Mouse (Mus musculus) C2C12 (cell line): ENCODE data around the gene Ociad1. TPM values are rescaled to one million over a fixed set of nuclear protein-coding genes. Genes with fewer than 3 reads are reported as not detected.

Experiments
- H3K27me3 ChIP-seq: one replicate; pipeline ENCODE4 v1.6.1; 2011; ENCODE audit not compliant: control insufficient read depth, insufficient read depth, insufficient read length
- H3K36me3 ChIP-seq: one replicate; pipeline ENCODE4 v1.6.1; 2011; ENCODE audit not compliant: control insufficient read depth, insufficient read depth
- H3K4me3 ChIP-seq: one replicate; pipeline ENCODE4 v1.5.1; 2011; ENCODE audit warnings: mild to moderate bottlenecking, control low read depth; ENCODE audit not compliant: poor library complexity, insufficient read depth, severe bottlenecking
- H3K79me2 ChIP-seq: one replicate; pipeline ENCODE4 v1.6.1; 2011; ENCODE audit not compliant: control insufficient read depth, insufficient read depth
- H3K79me3 ChIP-seq: one replicate; pipeline ENCODE4 v1.6.1; 2011; ENCODE audit warnings: low read depth, control low read depth
- H3ac ChIP-seq: one replicate; pipeline ENCODE3; 2011; ENCODE audit warnings: low read depth; ENCODE audit not compliant: control insufficient read depth, insufficient read length
- CEBPB ChIP-seq: IDR thresholded peaks from one replicate; pipeline ENCODE4 v1.6.1; 2011; ENCODE audit warnings: low read depth, mild to moderate bottlenecking, control low read depth, moderate library complexity
- CTCF ChIP-seq: IDR thresholded peaks from one replicate; pipeline ENCODE4 v1.5.1; 2011; ENCODE audit not compliant: control insufficient read depth, insufficient read depth, insufficient read length
- FOSL1 ChIP-seq: IDR thresholded peaks from one replicate; pipeline ENCODE4 v1.8.0; 2011; ENCODE audit warnings: mild to moderate bottlenecking, low read length; ENCODE audit not compliant: poor library complexity, insufficient read depth, severe bottlenecking
- MAX ChIP-seq: IDR thresholded peaks from one replicate; pipeline ENCODE4 v1.6.1; 2011; ENCODE audit warnings: mild to moderate bottlenecking, control low read depth
- MYOD1 ChIP-seq: IDR thresholded peaks from one replicate; pipeline ENCODE4 v1.6.1; 2011; ENCODE audit warnings: low read depth; ENCODE audit not compliant: control insufficient read depth, insufficient read length
- MYOG ChIP-seq: IDR thresholded peaks from one replicate; pipeline ENCODE4 v1.6.1; 2011; ENCODE audit not compliant: control insufficient read depth, insufficient read length; ENCODE audit errors: extremely low read depth
- USF1 ChIP-seq: IDR thresholded peaks from one replicate; pipeline ENCODE4 v1.6.1; 2011; ENCODE audit warnings: low read depth, mild to moderate bottlenecking, control low read depth, moderate library complexity
- polyA plus RNA-seq: library from polyadenylated mRNA; unstranded; fragments of >200 nt; fragmentation: generic; extraction: Trizol; gene quantifications from one replicate; pipeline ENCODE4 v1.2.1, GENCODE M21; 2012; ENCODE audit warnings: missing spikeins

Gene Ociad1
- polyA plus RNA-seq, 1 experiment: 142 TPM

GRCm38 (mm10) chr5:73339779-73340722 is 47.5 kb downstream of the Ociad1 start:
- Histone ChIP-seq H3K36me3 (no peaks in the 10 kb centered on the region), H3K4me3 (no peak overlapping the region), H3K79me3 (no peaks in the 10 kb centered on the region), H3K27me3 (no peaks in the 10 kb centered on the region), H3K79me2 (no peaks in the 10 kb centered on the region), H3ac (no peak overlapping the region)
- TF ChIP-seq MAX: no peak
- TF ChIP-seq FOSL1: no peak
- no peak for TF ChIP-seq CEBPB
- no peak for TF ChIP-seq CTCF
- no peak for TF ChIP-seq MYOG
- no peak for TF ChIP-seq MYOD1
- TF ChIP-seq USF1: no peak

- no peaks in the 10 kb centered on the region for H3K27me3 ChIP-seq
- no peaks in the 10 kb centered on the region for H3K79me2 ChIP-seq
- no peak within 1 kb of the TSS for H3ac ChIP-seq
- H3K36me3 ChIP-seq: no peaks in the 10 kb centered on the region
- no peaks in the 10 kb centered on the region for H3K79me3 ChIP-seq
- no peak within 1 kb of the TSS for H3K4me3 ChIP-seq
- TF ChIP-seq CTCF: no peak
- TF ChIP-seq MYOD1: no peak
Observed at GRCm38 (mm10) chr5:73340723-73341235, 48.2 kb downstream of the Ociad1 start, which contains the start of gene Ociad2. Gene Ociad2, minus strand, starts transcription at chr5:73341028.

GRCm38 (mm10) chr5:73342701-73343355 is 50.2 kb downstream of the Ociad1 start:
- H3K4me3 ChIP-seq: peak overlapping the region; percentile 15
- H3K36me3 ChIP-seq: no peaks in the 10 kb centered on the region
- peak; percentile 13 for TF ChIP-seq MAX
- peak; percentile 25 for TF ChIP-seq FOSL1
- TF ChIP-seq USF1: no peak
- H3ac ChIP-seq: no peak overlapping the region
- H3K27me3 ChIP-seq: no peaks in the 10 kb centered on the region
- H3K79me3 ChIP-seq: no peaks in the 10 kb centered on the region
- no peaks in the 10 kb centered on the region for H3K79me2 ChIP-seq

DNA sequence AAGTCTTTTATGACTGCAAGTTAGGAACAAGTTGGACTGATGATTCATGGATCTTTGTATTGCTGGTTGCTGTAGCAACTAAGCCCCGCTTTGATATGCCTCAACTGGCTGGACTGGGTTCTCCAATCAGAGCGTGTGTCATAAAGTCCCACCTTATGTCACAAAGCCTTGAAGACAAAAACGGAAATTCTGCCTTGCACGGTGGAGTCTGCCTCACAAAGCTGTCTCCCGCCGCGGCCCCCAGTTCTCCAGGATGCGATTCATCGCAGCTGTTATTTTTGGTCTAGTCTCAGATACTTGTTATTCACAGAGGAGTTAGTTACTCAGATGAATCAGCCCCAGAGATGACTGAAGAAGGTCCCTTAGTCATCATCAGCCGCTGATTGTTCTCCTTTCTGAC is 51.7 kb downstream of the Ociad1 start:
- Histone ChIP-seq H3K27me3 (no peaks in the 10 kb centered on the region), H3K4me3 (no peak overlapping the region), H3K79me3 (no peaks in the 10 kb centered on the region), H3ac (no peak overlapping the region), H3K79me2 (no peaks in the 10 kb centered on the region), H3K36me3 (no peaks in the 10 kb centered on the region)
- TF ChIP-seq CEBPB (no peak), USF1 (no peak), FOSL1 (peak; percentile 7), MAX (no peak), MYOD1 (peak; percentile 70), MYOG (no peak), CTCF (no peak)

DNA sequence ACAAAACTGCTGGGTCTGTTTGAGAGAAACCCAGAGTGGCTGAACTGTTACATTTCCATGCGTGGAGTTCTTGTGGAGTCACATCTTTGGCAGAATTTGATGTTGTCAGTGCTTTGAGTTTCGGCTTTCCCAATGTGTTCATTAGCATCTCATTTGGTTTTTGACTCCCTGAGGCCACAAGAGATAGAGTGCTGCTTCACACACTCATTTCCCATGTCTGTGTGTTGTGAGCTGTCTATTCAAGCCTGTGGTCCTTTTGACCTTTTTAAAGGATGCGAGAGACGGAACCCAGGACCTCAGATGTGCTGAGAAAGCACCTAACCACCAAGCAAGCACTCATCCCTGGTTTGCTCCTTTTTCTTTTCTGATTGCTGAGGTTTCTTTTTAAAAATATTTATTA is 52.7 kb downstream of the Ociad1 start:
- H3K27me3 ChIP-seq: no peaks in the 10 kb centered on the region
- no peaks in the 10 kb centered on the region for H3K79me3 ChIP-seq
- H3ac ChIP-seq: no peak overlapping the region
- H3K4me3 ChIP-seq: no peak overlapping the region
- no peaks in the 10 kb centered on the region for H3K79me2 ChIP-seq
- H3K36me3 ChIP-seq: no peaks in the 10 kb centered on the region
- TF ChIP-seq CTCF (no peak), MYOG (no peak), CEBPB (no peak), USF1 (no peak), MYOD1 (no peak), FOSL1 (no peak), MAX (no peak)

GRCm38 (mm10) chr5:73349514-73349913 is 56.9 kb downstream of the Ociad1 start:
- TF ChIP-seq MYOG (no peak), FOSL1 (no peak), MAX (no peak), MYOD1 (no peak), CTCF (no peak), USF1 (no peak), CEBPB (no peak)
- no peaks in the 10 kb centered on the region for H3K36me3 ChIP-seq
- H3K27me3 ChIP-seq: no peaks in the 10 kb centered on the region
- no peak overlapping the region for H3K4me3 ChIP-seq
- no peaks in the 10 kb centered on the region for H3K79me2 ChIP-seq
- H3ac ChIP-seq: no peak overlapping the region
- H3K79me3 ChIP-seq: no peaks in the 10 kb centered on the region
